Mouse (Mus musculus) right cerebral cortex, postnatal 10 days (tissue): ENCODE measurements around the gene Gch1.
"Not testable (repeated sequence)": the region's sequence is repeated elsewhere in the genome, so short reads cannot be mapped to it uniquely, and the experiment has no call there.

Source experiments
- DNase-seq, 2 experiments: peaks; one replicate each; pipeline ENCODE4 v3.0.0; 2021; ENCODE audit warnings: low spot score in 2 of 2

Gch1 gene

GRCm38 (mm10) chr14:47165117-47165516 lies 24.1 kb downstream of the Gch1 start:
- no peak for DNase-seq

GRCm38 (mm10) chr14:47161921-47162427 lies 27.2 kb downstream of the Gch1 start:
- no peak for DNase-seq

GRCm38 (mm10) chr14:47160051-47160640 lies 29.1 kb downstream of the Gch1 start:
- no peak for DNase-seq

GRCm38 (mm10) chr14:47154303-47154702 lies 34.9 kb downstream of the Gch1 start:
- no peak for DNase-seq

- no peak for DNase-seq
Observed at GRCm38 (mm10) chr14:47151306-47151705, 37.9 kb downstream of the Gch1 start.

GRCm38 (mm10) chr14:47144326-47144725 lies 44.9 kb downstream of the Gch1 start:
- no peak for DNase-seq

GRCm38 (mm10) chr14:47138853-47139252 lies 50.4 kb downstream of the Gch1 start:
- DNase-seq: no peak

GRCm38 (mm10) chr14:47136637-47137036 lies 52.6 kb downstream of the Gch1 start:
- DNase-seq: no peak

- no peak for DNase-seq
Observed at GRCm38 (mm10) chr14:47133948-47134347, 55.3 kb downstream of the Gch1 start.

GRCm38 (mm10) chr14:47127987-47128386 lies 61.2 kb downstream of the Gch1 start:
- DNase-seq: no peak

GRCm38 (mm10) chr14:47117522-47117921 lies 71.7 kb downstream of the Gch1 start:
- no peak for DNase-seq

- no peak for DNase-seq
Observed at GRCm38 (mm10) chr14:47116062-47116762, 73.0 kb downstream of the Gch1 start.

GRCm38 (mm10) chr14:47115154-47115553 lies 74.1 kb downstream of the Gch1 start:
- DNase-seq: no peak

- DNase-seq: no peak
Observed at GRCm38 (mm10) chr14:47111341-47111740, 77.9 kb downstream of the Gch1 start.

GRCm38 (mm10) chr14:47110391-47110790 lies 78.8 kb downstream of the Gch1 start:
- DNase-seq: not testable (repeated sequence)

- no peak for DNase-seq
Observed at GRCm38 (mm10) chr14:47107461-47107860, 81.8 kb downstream of the Gch1 start.

GRCm38 (mm10) chr14:47105755-47106154 lies 83.5 kb downstream of the Gch1 start:
- no peak for DNase-seq

- no peak for DNase-seq
Observed at GRCm38 (mm10) chr14:47105174-47105557, 84.0 kb downstream of the Gch1 start.

GRCm38 (mm10) chr14:47104246-47105173 lies 84.7 kb downstream of the Gch1 start:
- no peak for DNase-seq
